Mouse (Mus musculus): ENCODE data around the gene Ahctf1.

DNA sequence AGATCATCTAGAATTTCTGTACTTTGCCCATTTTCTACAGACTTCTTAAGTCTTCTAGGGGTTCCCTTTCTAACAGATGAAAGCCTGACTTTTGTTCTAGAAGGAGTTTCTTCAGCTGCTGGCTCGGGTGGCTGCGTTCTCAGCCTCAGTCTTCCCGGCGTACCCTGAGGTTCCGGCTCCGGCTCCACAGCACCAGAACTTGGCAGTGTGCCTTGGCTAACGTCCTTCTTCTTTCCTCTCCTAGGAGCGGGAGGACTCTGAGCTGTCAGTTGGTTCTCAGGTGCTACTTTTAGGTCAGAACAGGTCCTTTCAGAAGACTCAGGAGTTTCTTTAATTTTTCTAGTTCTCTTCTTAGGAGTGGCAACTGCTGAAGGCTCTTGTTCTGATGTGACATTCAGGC lies 50.5 kb downstream of the Ahctf1 start:
- TF ChIP-seq POLR2A (IDR thresholded peaks at IDR 0.05; ENCODE audit: control insufficient read depth, extremely low read depth, insufficient read depth, low read length, poor library complexity) (no peak), CTCF (IDR thresholded peaks at IDR 0.05; ENCODE audit: borderline replicate concordance, control insufficient read depth, extremely low read depth, insufficient read depth, low read length, poor library complexity) (no peak)
